Mouse (Mus musculus) embryonic fibroblast, embryonic 13.5 days (primary cell): ENCODE measurements at regions not wholly inside any gene's neighbourhood (a gene's known extent, or its start where the extent isn't known, plus 50 kb on each side); places are given as distances from the start of the nearest gene placed in this dataset.

Source experiments
- H3K27ac ChIP-seq: 2 replicates; pipeline ENCODE4 v1.5.1; 2012; ENCODE audit warnings: low read length, control low read depth, inconsistent platforms; ENCODE audit not compliant: insufficient read depth
- H3K4me1 ChIP-seq: 2 replicates; pipeline ENCODE4 v1.6.1; 2011; ENCODE audit warnings: low read length; ENCODE audit not compliant: control insufficient read depth, insufficient read depth
- H3K4me3 ChIP-seq: 2 replicates; pipeline ENCODE4 v1.5.1; 2011; ENCODE audit warnings: mild to moderate bottlenecking, control low read depth, low read length; ENCODE audit not compliant: insufficient read depth
- CTCF ChIP-seq: IDR thresholded peaks from 2 replicates; pipeline ENCODE4 v1.5.1; 2011; ENCODE audit warnings: mild to moderate bottlenecking, control low read depth, low read length, moderate library complexity, borderline replicate concordance; ENCODE audit not compliant: insufficient read depth
- POLR2A ChIP-seq: IDR thresholded peaks from 2 replicates; pipeline ENCODE4 v1.6.1; 2011; ENCODE audit warnings: low read depth, mild to moderate bottlenecking, control low read depth, low read length, moderate library complexity

- H3K4me3 ChIP-seq: no peak overlapping the region
- no peak for TF ChIP-seq CTCF
- no peak for TF ChIP-seq POLR2A
These were observed 62.9 kb upstream of the Gm2310 start for GRCm38 (mm10) chr15:8582676-8583075.

GRCm38 (mm10) chr15:8581146-8581913, 61.6 kb upstream of the Gm2310 start:
- H3K27ac ChIP-seq: no peak overlapping the region
- no peak overlapping the region for H3K4me3 ChIP-seq
- TF ChIP-seq CTCF (no peak), POLR2A (no peak)
- H3K4me1 ChIP-seq: no peaks in the 10 kb centered on the region

More at GRCm38 (mm10) chr15:8582676-8583075, 62.9 kb upstream of the Gm2310 start:
- H3K4me1 ChIP-seq: no peaks in the 10 kb centered on the region
- no peak overlapping the region for H3K27ac ChIP-seq

GRCm38 (mm10) chr15:8580077-8580476, 60.3 kb upstream of the Gm2310 start:
- H3K4me1 ChIP-seq: no peaks in the 10 kb centered on the region
- no peak for TF ChIP-seq POLR2A
- no peak for TF ChIP-seq CTCF
- H3K4me3 ChIP-seq: no peak overlapping the region
- no peak overlapping the region for H3K27ac ChIP-seq

- no peak for TF ChIP-seq POLR2A
- TF ChIP-seq CTCF: no peak
- no peak overlapping the region for H3K27ac ChIP-seq
- H3K4me1 ChIP-seq: no peaks in the 10 kb centered on the region
- no peak overlapping the region for H3K4me3 ChIP-seq
These were observed 57.7 kb upstream of the Gm2310 start for GRCm38 (mm10) chr15:8577480-8577881.

- no peak overlapping the region for H3K27ac ChIP-seq
- no peak overlapping the region for H3K4me3 ChIP-seq
- H3K4me1 ChIP-seq: no peaks in the 10 kb centered on the region
These were observed 57.2 kb upstream of the Gm2310 start for GRCm38 (mm10) chr15:8576975-8577374.

GRCm38 (mm10) chr15:8569617-8570016, 49.9 kb upstream of the Gm2310 start:
- Histone ChIP-seq H3K4me1 (no peaks in the 10 kb centered on the region), H3K4me3 (peak overlapping the region; percentile 19; the same call in 1 of the 2 replicates), H3K27ac (no peak overlapping the region)
- TF ChIP-seq POLR2A: no peak
- no peak for TF ChIP-seq CTCF

More at GRCm38 (mm10) chr15:8576975-8577374, 57.2 kb upstream of the Gm2310 start:
- no peak for TF ChIP-seq CTCF
- no peak for TF ChIP-seq POLR2A
